Mouse (Mus musculus) layer of hippocampus, adult 2 months (tissue): Measurements from ENCODE around the gene Cradd. TPM values are rescaled to one million over a fixed set of nuclear protein-coding genes. Genes with fewer than 3 reads are reported as not detected.

ENCODE experiments used
- DNase-seq, 2 experiments: peaks; one replicate each; pipeline ENCODE4 v3.0.0; 2022; ENCODE audit warnings: low spot score in 2 of 2
- H3K27ac ChIP-seq: fragments of 200-600 bp; 2 replicates; pipeline ENCODE4 v1.8.1; 2022
- H3K4me3 ChIP-seq: fragments of 200-600 bp; 2 replicates; pipeline ENCODE4 v1.8.1; 2022; ENCODE audit warnings: mild to moderate bottlenecking
- CTCF ChIP-seq: fragments of 200-600 bp; conservative IDR thresholded peaks from 2 replicates; pipeline ENCODE4 v1.8.1; 2022; ENCODE audit warnings: antibody characterized with exemption, mild to moderate bottlenecking, moderate library complexity
- total RNA-seq, 2 experiments: library from RNA; stranded (reverse); gene quantifications; 2 replicates each; pipeline ENCODE4 v1.2.3; 2021

Cradd gene
- total RNA-seq, 2 experiments from 2014 or later: 5.6 to 7.2 TPM

DNA sequence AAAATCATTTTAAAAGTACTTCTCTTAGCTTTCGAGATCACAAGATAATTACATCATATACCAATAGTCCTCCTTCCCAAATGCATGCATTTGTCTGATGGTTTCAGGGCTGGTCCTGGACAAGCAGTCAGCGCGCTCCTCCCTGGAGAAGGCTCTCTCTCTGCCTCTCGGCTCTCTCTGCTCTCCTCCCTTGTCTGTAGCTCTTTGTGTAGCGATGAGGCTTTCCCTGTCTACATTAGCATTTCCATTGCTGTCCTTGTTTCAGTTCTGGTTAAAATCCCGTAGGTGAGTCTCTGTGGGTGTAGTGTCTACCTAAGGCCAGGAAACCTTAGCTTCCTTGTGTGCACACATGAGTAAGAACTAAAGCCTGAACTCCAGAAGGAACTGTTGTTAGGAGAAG, 30.1 kb upstream of the Cradd start:
- no peak overlapping the region for H3K4me3 ChIP-seq
- no peak for DNase-seq
- H3K27ac ChIP-seq: no peak overlapping the region
- TF ChIP-seq CTCF: no peak

DNA sequence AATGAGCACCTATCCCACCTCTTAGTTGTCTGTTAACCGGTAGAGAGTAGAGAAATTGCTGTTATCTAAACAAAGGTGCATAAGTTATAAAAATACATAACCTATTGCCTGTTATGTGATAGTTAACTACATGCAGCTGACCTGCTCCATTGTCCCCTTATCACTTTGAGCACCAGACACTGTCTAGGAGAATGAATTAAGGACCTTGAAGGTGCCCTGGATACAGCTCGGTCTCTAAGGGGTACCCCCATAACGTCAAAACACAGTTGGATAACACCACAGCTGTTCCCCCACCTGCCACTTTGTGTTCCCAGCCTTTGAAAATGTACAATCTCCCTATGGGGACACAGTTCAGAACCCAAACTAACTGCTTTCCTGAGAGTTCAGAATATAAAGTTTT, 24.5 kb upstream of the Cradd start:
- Histone ChIP-seq H3K27ac (no peak overlapping the region), H3K4me3 (no peak overlapping the region)
- no peak for TF ChIP-seq CTCF
- no peak for DNase-seq

DNA sequence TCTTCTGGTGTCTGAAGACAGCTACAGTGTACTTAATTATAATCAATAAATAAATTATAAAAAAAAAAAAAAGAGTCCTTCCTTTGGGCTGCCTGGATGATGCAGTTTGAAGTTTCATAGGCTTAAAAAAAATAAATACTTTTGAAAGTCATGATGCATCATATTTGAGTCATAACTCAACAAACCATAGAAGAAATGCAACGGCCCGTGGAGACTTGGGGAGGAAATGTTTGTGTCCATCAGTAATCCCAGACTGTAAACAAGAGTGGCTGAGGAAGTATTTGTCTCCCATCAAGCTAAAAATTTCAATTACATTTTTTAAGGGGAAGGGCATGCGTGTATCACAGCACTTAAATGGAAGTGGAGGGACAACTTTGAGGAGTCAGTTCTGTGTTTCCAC, 23.8 kb upstream of the Cradd start:
- Histone ChIP-seq H3K27ac (no peak overlapping the region), H3K4me3 (no peak overlapping the region)
- no peak for DNase-seq
- no peak for TF ChIP-seq CTCF

DNA sequence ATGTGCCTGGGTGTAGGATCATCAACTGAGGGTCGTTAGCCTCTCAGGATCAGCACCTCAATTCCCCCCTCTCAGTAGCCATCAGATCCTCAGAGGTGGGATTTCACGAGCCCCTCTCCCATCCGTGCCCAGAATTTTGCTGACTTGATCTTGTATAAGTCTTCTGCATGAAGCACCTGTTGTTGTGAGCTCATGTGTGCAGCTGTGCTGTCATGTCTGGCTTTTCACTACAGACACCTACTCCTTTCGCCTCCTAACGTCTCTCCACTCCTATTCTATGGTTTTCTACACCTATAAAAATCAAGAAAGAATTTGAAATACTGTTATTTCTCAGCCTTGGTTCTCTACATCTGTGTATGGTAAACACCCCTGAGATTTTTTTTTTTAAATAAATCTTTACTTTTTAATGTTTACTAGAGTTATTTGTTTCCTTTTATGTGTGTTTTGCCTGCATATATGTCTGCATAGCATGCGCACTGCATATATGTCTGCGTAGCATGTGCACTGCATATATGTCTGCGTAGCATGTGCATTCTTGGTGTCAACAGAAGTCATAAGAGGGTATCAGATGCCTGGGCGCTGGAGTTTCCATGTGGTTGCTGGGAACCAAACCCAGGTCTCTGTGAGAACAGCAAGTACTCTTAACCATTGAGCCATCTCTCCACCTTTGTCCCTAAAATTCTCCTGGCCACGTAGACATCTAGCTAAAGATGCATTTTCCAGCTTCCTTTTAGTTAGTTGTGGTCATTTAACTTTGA, 19.1 kb upstream of the Cradd start:
- TF ChIP-seq CTCF: no peak
- DNase-seq: no peak
- Histone ChIP-seq H3K4me3 (no peak overlapping the region), H3K27ac (no peak overlapping the region)

DNA sequence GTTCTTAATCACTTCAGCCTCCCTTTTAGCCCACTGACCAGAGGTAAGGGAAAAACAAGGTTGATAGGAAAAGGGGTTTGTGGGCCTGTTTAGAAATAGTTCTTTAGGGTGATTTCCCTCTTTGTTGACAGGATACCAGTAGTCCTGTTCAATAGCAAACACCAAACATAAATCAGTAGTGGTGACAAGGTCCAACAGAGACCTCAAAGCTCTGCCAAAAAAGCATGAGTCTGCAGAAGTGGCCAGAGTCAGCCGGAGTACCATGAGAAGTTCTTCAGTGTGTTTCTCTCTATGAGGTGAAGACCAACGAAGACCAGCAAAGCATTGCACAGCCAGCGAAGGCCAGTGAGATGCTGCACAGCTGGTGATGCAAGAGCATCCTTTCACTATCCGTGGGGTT, 16.7 kb upstream of the Cradd start:
- TF ChIP-seq CTCF: no peak
- H3K27ac ChIP-seq: no peak overlapping the region

DNA sequence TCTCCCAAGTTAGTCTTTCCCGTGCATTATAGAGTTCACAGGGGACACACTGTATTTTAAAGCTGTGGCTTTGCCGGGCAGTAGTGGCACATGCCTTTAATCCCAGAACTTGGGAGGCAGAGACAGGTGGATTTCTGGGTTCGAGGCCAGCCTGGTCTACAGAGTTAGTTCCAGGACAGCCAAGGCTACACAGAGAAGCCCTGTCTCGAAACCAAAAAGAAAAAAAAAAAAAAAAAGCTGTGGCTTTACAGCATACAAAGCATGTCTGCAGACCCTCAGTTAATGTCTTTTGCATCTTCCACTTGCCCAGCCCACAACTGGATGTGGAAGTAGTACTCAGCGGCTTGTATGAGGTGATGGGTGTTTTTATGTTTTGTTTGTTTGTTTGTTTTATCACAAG, 13.7 kb upstream of the Cradd start:
- DNase-seq: no peak
- H3K4me3 ChIP-seq: no peak overlapping the region
- no peak for TF ChIP-seq CTCF
- H3K27ac ChIP-seq: no peak overlapping the region

More for the DNA sequence above, 16.7 kb upstream of the Cradd start:
- no peak overlapping the region for H3K4me3 ChIP-seq
- no peak for DNase-seq

DNA sequence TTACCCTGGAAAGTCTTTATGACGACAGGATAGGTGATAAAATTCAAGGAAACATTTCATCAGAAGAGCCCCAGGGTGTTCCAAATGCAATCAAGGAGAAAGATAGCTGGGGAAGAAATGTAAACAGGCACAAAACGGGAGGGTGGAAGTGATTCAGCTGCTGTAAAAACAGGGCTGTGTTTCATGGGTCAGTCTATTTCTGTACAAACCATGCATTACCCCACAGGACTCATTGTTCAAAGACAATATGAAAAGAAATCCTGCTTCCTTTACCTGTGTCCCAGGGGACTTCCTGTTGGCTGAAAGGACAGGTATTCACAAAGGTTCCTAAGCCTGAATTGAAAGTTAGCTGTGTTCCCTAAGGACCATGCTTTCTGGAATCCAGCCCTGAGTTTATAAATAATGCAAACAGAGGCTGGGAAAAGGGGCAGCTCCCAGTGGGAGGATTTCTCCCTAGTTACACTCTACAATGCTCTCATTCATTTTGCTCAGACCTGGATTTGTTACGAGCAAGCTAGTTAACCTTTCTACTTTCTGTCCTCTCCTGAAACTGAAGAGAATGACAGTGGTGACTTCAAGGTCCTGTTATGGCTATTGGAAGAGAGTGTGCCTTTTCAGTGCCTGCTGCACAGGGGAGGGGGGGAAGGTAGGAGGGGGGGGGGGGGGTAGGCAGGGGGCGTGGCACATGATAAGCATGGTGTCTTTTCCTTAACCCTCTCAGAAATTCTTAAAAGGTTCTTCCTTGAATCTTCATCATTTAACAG, 13.0 kb upstream of the Cradd start:
- H3K4me3 ChIP-seq: no peak overlapping the region
- no peak for TF ChIP-seq CTCF
- DNase-seq: no peak

DNA sequence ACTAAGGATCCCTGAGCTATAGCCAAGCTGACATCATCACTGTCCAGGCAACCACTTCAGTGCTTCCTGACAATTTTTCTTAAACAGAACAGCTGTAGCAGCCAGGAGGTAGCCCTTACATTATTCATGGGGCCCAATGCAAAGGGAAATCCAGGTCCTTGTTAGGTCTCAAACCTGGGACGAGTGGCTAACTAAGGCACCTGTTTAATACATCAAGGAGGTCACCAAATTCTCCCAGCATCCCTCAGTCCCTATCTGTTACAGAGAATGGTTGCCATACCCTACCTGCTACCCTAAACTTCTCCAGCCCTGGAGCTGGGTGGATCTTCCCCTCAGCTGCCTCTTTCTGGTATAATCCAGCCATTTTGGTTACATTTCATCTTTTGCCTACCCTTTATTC, 10.9 kb upstream of the Cradd start:
- DNase-seq: no peak
- no peak for TF ChIP-seq CTCF
- H3K27ac ChIP-seq: no peak overlapping the region

More for the DNA sequence above, 13.0 kb upstream of the Cradd start:
- H3K27ac ChIP-seq: no peak overlapping the region

DNA sequence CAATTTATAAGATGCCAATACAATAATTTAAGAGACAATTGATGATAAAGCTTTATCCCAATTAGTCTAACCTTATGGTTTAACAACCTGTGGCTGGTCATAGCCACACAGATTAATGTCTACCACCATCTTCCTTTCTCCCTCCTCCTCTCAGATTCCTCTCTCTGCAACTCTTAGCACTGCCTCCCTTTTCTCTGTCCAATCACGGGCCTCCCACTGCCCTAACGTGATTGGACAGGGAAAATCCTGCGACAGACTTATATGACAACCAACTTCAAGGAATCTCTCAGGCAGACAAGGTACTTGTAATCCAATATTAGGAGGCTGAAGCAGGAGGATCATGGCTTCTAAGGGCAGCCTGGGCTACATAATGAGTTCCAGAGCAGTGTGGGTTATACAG, 8.7 kb upstream of the Cradd start:
- Histone ChIP-seq H3K4me3 (no peak overlapping the region), H3K27ac (no peak overlapping the region)
- TF ChIP-seq CTCF: no peak
- DNase-seq: no peak

More for the DNA sequence above, 10.9 kb upstream of the Cradd start:
- H3K4me3 ChIP-seq: no peak overlapping the region

DNA sequence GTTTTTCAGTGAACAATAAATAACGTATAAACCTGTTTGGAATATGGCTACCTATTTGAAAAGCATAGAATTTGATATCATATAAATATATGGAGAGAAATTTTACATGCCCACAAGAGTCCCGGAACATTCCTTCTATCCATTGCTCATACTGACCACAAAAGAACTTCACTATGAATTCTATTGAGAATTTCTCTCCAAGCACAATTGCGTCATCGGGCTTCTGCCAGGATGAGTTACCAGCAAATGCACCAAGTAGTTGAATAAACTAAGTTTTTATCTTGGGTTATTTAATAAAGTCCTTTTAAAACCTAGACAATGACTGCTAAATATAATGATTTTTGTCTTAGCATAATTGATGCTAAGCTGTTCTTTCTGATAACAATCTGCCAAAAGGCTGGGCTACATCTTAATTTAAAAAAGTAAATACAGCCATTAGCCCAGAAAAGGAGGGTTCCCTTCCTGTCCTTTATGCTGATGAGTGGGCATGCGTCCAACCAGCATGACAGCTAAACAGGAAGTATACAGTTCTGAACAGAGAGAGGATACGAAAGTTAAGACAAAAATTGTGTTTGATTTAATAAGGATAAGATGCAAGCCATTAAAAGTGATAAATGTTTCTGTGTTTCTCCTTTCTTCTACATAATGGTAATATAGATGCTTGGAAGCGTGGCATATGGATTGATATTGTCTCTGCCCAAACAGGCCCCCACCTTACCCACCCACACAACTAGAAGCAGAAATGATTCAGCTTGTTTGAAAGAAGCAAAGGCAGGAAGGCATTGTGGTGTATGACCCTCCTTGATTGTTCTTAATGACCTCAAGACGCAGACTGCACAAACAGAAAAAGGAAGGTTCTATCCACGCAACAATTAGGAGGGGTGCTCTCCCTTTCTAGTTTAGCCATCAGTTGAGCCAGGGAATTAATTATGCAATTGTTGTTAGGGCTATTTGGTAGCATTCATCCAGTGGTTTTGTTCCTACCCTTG, 6.7 kb upstream of the Cradd start:
- Histone ChIP-seq H3K4me3 (no peak overlapping the region), H3K27ac (no peak overlapping the region)
- no peak for DNase-seq
- TF ChIP-seq CTCF: no peak

DNA sequence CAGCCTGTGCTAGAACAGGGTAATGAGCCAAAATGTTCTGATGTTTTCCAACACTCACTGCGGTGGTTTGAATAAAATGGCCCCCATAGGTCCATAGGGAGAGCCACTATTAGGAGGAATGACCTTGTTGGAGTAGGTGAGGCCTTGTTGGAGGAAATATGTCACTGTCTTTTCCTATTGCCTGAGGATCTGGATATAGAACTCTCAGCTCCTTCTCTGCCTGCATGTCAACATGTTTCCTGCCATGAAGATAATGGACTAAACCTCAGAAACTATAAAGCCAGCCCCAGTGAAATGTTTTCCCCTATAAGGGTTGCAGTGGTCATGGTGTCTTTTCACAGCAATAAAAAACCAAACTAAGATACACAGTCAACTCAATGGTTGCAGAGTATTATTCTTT, 6.0 kb upstream of the Cradd start:
- DNase-seq: no peak
- no peak for TF ChIP-seq CTCF
- no peak overlapping the region for H3K27ac ChIP-seq
- no peak overlapping the region for H3K4me3 ChIP-seq

DNA sequence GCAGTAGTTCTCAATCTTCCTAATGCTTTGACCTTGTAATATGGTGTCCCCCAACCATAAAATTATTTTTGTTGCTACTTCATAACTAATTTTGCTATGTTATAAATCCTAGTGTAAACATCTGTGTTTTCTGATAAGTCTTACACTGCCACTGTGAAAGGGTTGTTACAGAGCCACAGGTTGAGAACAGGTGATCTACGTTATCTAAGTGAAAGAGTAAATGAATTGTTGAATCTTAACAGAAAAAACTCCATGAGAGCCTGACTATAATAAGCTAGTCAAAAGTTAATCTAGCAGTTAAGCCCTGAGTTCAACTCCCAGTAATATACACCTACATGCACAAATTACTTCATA, 322 bp upstream of the Cradd start:
- H3K27ac ChIP-seq: peak overlapping the region; percentile 98; the same call in 1 of the 2 replicates
- H3K4me3 ChIP-seq: no peak overlapping the region
- no peak for TF ChIP-seq CTCF
- no peak for DNase-seq
